In genomic region chr2:104493021-104493950, GRCm38 (mm10) we compare ENCODE assay signal across 1 mouse cellular context.
TF ChIP-seq lines count a peak whose summit lies in the region.

No protein-coding gene starts in this region.

TF ChIP-seq in CH12.LX, 34 proteins besides CTCF, POLR2A, EP300 and RAD21 (continued from another document):
- TF ChIP-seq USF1 (IDR thresholded peaks at IDR 0.05; ENCODE audit: low read depth, low read length) (no peak), TBP (conservative IDR thresholded peaks at IDR 0.05; ENCODE audit: low read depth, low read length) (peak; percentile 3; the same call in 1 of the 2 replicates), MAX (IDR thresholded peaks at IDR 0.05; ENCODE audit: low read length) (peak; percentile 71; the same call in 1 of the 2 replicates), JUND (conservative IDR thresholded peaks at IDR 0.05; ENCODE audit: low read depth, low read length) (no peak), ZNF384 (IDR thresholded peaks at IDR 0.05; ENCODE audit: low read depth, low read length) (no peak), SMC3 (IDR thresholded peaks at IDR 0.05; ENCODE audit: low read depth, low read length) (no peak)
